Mouse (Mus musculus): ENCODE data around the gene Brd3. TPM values are rescaled to one million over a fixed set of nuclear protein-coding genes. Genes with fewer than 3 reads are reported as not detected.

The Brd3 gene
- total and polyA plus RNA-seq, 2 experiments = 5.8 to 14.8 TPM

- Histone ChIP-seq H3K27ac (replicated peaks; ENCODE audit: insufficient read depth, low read depth, low read length) (no peak overlapping the region), H3K27me3 (ENCODE audit: control insufficient read depth, insufficient read depth, low read length) (no peaks in the 10 kb centered on the region), H3K4me3 (ENCODE audit: insufficient read depth, low read depth, low read length) (no peak overlapping the region), H3K79me2 (ENCODE audit: control insufficient read depth, insufficient read depth, low read length) (peaks cover 60% of the 10 kb centered on the region), H3K36me3 (ENCODE audit: control insufficient read depth, insufficient read depth, low read length) (no peaks in the 10 kb centered on the region), H3K9ac (ENCODE audit: low read depth, low read length) (no peak overlapping the region), H3K4me1 (ENCODE audit: control insufficient read depth, insufficient read depth, low read length) (peaks cover 19% of the 10 kb centered on the region)
- no peak for DNase-seq (ENCODE audit: extremely low read depth, low read depth, low spot score)
- 86% methylated on average over 17 of the region's 17 CpGs for WGBS
- TF ChIP-seq CTCF (IDR thresholded peaks at IDR 0.05; ENCODE audit: low read depth, low read length) (no peak), POLR2A (IDR thresholded peaks at IDR 0.05; ENCODE audit: extremely low read depth, insufficient read depth, low read length) (no peak)
Observed at GRCm38 (mm10) chr2:27396656-27397440, 110.6 kb downstream of the Brd3 start.

Other genes with a start within 250 kb of the Brd3 start
- 17.6 and 22.1 TPM in 2 replicates for gene Vav2, start 80.6 kb downstream of the Brd3 start, total RNA-seq (2014; rRNA removed)
- 25.1 and 26.0 TPM in 2 replicates for gene Vav2, start 80.6 kb downstream of the Brd3 start, polyA plus RNA-seq (2012; rRNA removed)
- 0.09 and 0.40 TPM in 2 replicates for gene Brd3os, start 65.3 kb downstream of the Brd3 start, total RNA-seq (2014; rRNA removed)
- 0.61 and 0.82 TPM in 2 replicates for gene Brd3os, start 65.3 kb downstream of the Brd3 start, polyA plus RNA-seq (2012; rRNA removed)
- 16.7 and 20.4 TPM in 2 replicates for gene Wdr5, start 7.5 kb upstream of the Brd3 start, total RNA-seq (2014; rRNA removed)
- gene Wdr5, start 7.5 kb upstream of the Brd3 start, polyA plus RNA-seq (2012; rRNA removed) = 17.2 and 18.3 TPM in 2 replicates
- 108 and 124 TPM in 2 replicates for gene Rxra, start 168.8 kb upstream of the Brd3 start, total RNA-seq (2014; rRNA removed)
- 303 and 313 TPM in 2 replicates for gene Rxra, start 168.8 kb upstream of the Brd3 start, polyA plus RNA-seq (2012; rRNA removed)

Data from liver, adult 2 months (tissue).